In the genomic region with DNA sequence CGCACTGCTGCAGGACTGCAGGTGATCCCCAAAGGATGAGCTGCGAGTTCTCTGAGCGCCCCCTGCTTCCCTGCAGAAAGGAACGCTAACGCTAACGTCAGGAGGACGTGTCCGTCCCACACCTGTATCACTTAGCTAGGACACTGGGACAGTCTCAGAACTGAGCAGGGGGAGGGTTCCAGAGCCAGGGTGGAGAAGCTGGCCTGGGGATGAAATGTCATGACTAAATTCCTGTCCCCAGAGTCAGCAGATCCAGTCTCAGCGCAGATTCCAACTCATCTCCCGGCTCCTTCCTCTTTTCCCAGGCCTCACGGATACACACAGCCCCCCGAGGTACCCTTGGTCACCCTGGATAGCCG, we compare ENCODE assay signal across 8 mouse cellular contexts. TPM values are rescaled to one million over a fixed set of nuclear protein-coding genes. Genes with fewer than 3 reads are reported as not detected.
DNase-seq lines count a peak whose midpoint lies in the region; ATAC-seq lines count a peak whose summit lies in the region.

No protein-coding gene starts in this region.

- H3K27me3 ChIP-seq in kidney, embryonic 16.5 days (ENCODE audit: insufficient read depth, low read length) = no peaks in the 10 kb centered on the region
- H3K27me3 ChIP-seq in forebrain, embryonic 11.5 days (ENCODE audit: control insufficient read depth, insufficient read depth, low read length) = peaks cover 24% of the 10 kb centered on the region
- H3K27me3 ChIP-seq in limb, embryonic 12.5 days = peaks cover 24% of the 10 kb centered on the region
- H3K27me3 ChIP-seq in neural tube, embryonic 12.5 days (replicated peaks) = no peaks in the 10 kb centered on the region

- 0 out of 2 replicates have a peak overlapping the region, but pooled peaks have one; percentile 63 for H3K27ac ChIP-seq in kidney, embryonic 16.5 days (ENCODE audit: low read length)
- H3K27ac ChIP-seq in forebrain, embryonic 11.5 days (ENCODE audit: low read depth, low read length) = no peak overlapping the region
- no peak overlapping the region for H3K27ac ChIP-seq in limb, embryonic 12.5 days
- H3K27ac ChIP-seq in neural tube, embryonic 12.5 days = no peak overlapping the region

- H3K9ac ChIP-seq in kidney, embryonic 16.5 days (replicated peaks; ENCODE audit: low read length) = peak overlapping the region; percentile 80
- H3K9ac ChIP-seq in forebrain, embryonic 11.5 days (ENCODE audit: low read length) = peak overlapping the region; percentile 47
- peak overlapping the region; percentile 63 for H3K9ac ChIP-seq in limb, embryonic 12.5 days (replicated peaks)
- H3K9ac ChIP-seq in neural tube, embryonic 12.5 days = peak overlapping the region; percentile 79

- H3K9me3 ChIP-seq in kidney, embryonic 16.5 days (ENCODE audit: low read length) = no peaks in the 10 kb centered on the region
- no peaks in the 10 kb centered on the region for H3K9me3 ChIP-seq in forebrain, embryonic 11.5 days (ENCODE audit: control insufficient read depth, low read length)
- H3K9me3 ChIP-seq in limb, embryonic 12.5 days = no peaks in the 10 kb centered on the region
- no peaks in the 10 kb centered on the region for H3K9me3 ChIP-seq in neural tube, embryonic 12.5 days

- WGBS in kidney, embryonic 16.5 days = 11% methylated on average over 13 of the region's 13 CpGs
- WGBS in forebrain, embryonic 11.5 days = 8% methylated on average over 13 of the region's 13 CpGs
- 8% methylated on average over 13 of the region's 13 CpGs for WGBS in limb, embryonic 12.5 days
- 9% methylated on average over 13 of the region's 13 CpGs for WGBS in neural tube, embryonic 12.5 days

- H3K36me3 ChIP-seq in kidney, embryonic 16.5 days (ENCODE audit: insufficient read depth, low read length) = 0 out of 2 replicates have a peak, but pooled peaks cover 3% of the 10 kb centered on the region
- H3K36me3 ChIP-seq in forebrain, embryonic 11.5 days (ENCODE audit: control insufficient read depth, insufficient read depth, low read length) = no peaks in the 10 kb centered on the region
- no peaks in the 10 kb centered on the region; the same call in 1 of the 2 replicates for H3K36me3 ChIP-seq in limb, embryonic 12.5 days
- H3K36me3 ChIP-seq in neural tube, embryonic 12.5 days = no peaks in the 10 kb centered on the region

- peak overlapping the region; percentile 74 for H3K4me3 ChIP-seq in kidney, embryonic 16.5 days (ENCODE audit: low read length)
- H3K4me3 ChIP-seq in forebrain, embryonic 11.5 days (ENCODE audit: low read depth, low read length) = peak overlapping the region; percentile 43
- peak overlapping the region; percentile 59 for H3K4me3 ChIP-seq in limb, embryonic 12.5 days (replicated peaks)
- H3K4me3 ChIP-seq in neural tube, embryonic 12.5 days = peak overlapping the region; percentile 59

- H3K4me1 ChIP-seq in kidney, embryonic 16.5 days (ENCODE audit: insufficient read depth, low read length) = peaks cover 21% of the 10 kb centered on the region
- no peaks in the 10 kb centered on the region for H3K4me1 ChIP-seq in forebrain, embryonic 11.5 days (replicated peaks; ENCODE audit: control insufficient read depth, insufficient read depth, low read length)
- peaks cover 9% of the 10 kb centered on the region for H3K4me1 ChIP-seq in limb, embryonic 12.5 days (replicated peaks)
- peaks cover 20% of the 10 kb centered on the region for H3K4me1 ChIP-seq in neural tube, embryonic 12.5 days

- peak overlapping the region; percentile 84 for H3K4me2 ChIP-seq in kidney, embryonic 16.5 days (replicated peaks; ENCODE audit: low read depth, low read length)
- peak overlapping the region; percentile 77 for H3K4me2 ChIP-seq in forebrain, embryonic 11.5 days (ENCODE audit: low read depth, low read length, severe bottlenecking)
- peak overlapping the region; percentile 92 for H3K4me2 ChIP-seq in limb, embryonic 12.5 days
- H3K4me2 ChIP-seq in neural tube, embryonic 12.5 days (replicated peaks) = peak overlapping the region; percentile 97

- no peak for DNase-seq in kidney, adult 8-10 months
- DNase-seq in R1 (ENCODE audit: low read depth, low spot score) = peak; percentile 26
- no peak for DNase-seq in forebrain, embryonic 11.5 days (ENCODE audit: low spot score)
- no peak for DNase-seq in yolk sac, embryonic 10.5 days (ENCODE audit: low spot score)
- no peak for DNase-seq in adrenal gland, adult 2 months

- no peak for ATAC-seq in kidney, embryonic 16.5 days (ENCODE audit: low FRiP score, low TSS enrichment)
- ATAC-seq in forebrain, embryonic 11.5 days (replicated peaks; ENCODE audit: low FRiP score) = no peak
- ATAC-seq in limb, embryonic 12.5 days (ENCODE audit: insufficient number of reproducible peaks, insufficient read depth, low FRiP score, low TSS enrichment, low read depth) = no peak
- ATAC-seq in neural tube, embryonic 12.5 days (ENCODE audit: low FRiP score, low read depth) = no peak

RNA-seq across cellular contexts. Expression of a gene that starts 0.6 kb away (rescaled TPM):
- polyA plus RNA-seq in kidney, embryonic 16.5 days (2015; fragmentation: Nextera tagmentation; extraction: Ambion mirVana) = 45.2 and 47.1 TPM in 2 replicates
- polyA plus RNA-seq in forebrain, embryonic 11.5 days (2014; fragmentation: Nextera tagmentation; extraction: Ambion mirVana) = 20.0 TPM in 2 replicates
- 17.2 and 18.2 TPM in 2 replicates for polyA plus RNA-seq in limb, embryonic 12.5 days (2016; fragmentation: Nextera tagmentation; extraction: Ambion mirVana)
- 68.9 and 71.0 TPM in 2 replicates for polyA plus RNA-seq in neural tube, embryonic 12.5 days (2016; fragmentation: Nextera tagmentation; extraction: Ambion mirVana)
- total RNA-seq in adrenal gland, adult 2 months (2021) = 100 to 1,000 TPM in 1 of 2 experiments, 10 to 100 TPM in 1; 73.6 to 190 TPM
- polyA plus RNA-seq in adrenal gland, adult 2 months (2012; rRNA removed) = 60.3 and 70.6 TPM in 2 replicates

RNA-seq across cellular contexts. Expression of a gene that starts 11.0 kb away (rescaled TPM):
- polyA plus RNA-seq in kidney, embryonic 16.5 days (2015; fragmentation: Nextera tagmentation; extraction: Ambion mirVana) = 76.0 and 83.6 TPM in 2 replicates
- polyA plus RNA-seq in forebrain, embryonic 11.5 days (2014; fragmentation: Nextera tagmentation; extraction: Ambion mirVana) = 83.5 and 89.2 TPM in 2 replicates
- polyA plus RNA-seq in limb, embryonic 12.5 days (2016; fragmentation: Nextera tagmentation; extraction: Ambion mirVana) = 88.8 and 94.4 TPM in 2 replicates
- polyA plus RNA-seq in neural tube, embryonic 12.5 days (2016; fragmentation: Nextera tagmentation; extraction: Ambion mirVana) = 77.1 and 86.9 TPM in 2 replicates
- 10 to 100 TPM; 79.4 to 82.3 TPM for total RNA-seq in adrenal gland, adult 2 months (2021)
- polyA plus RNA-seq in adrenal gland, adult 2 months (2012; rRNA removed) = 15.7 and 21.0 TPM in 2 replicates

RNA-seq across cellular contexts. Expression of a gene that starts 20.6 kb away (rescaled TPM):
- 203 and 208 TPM in 2 replicates for polyA plus RNA-seq in kidney, embryonic 16.5 days (2015; fragmentation: Nextera tagmentation; extraction: Ambion mirVana)
- 144 and 150 TPM in 2 replicates for polyA plus RNA-seq in forebrain, embryonic 11.5 days (2014; fragmentation: Nextera tagmentation; extraction: Ambion mirVana)
- 168 and 173 TPM in 2 replicates for polyA plus RNA-seq in limb, embryonic 12.5 days (2016; fragmentation: Nextera tagmentation; extraction: Ambion mirVana)
- polyA plus RNA-seq in neural tube, embryonic 12.5 days (2016; fragmentation: Nextera tagmentation; extraction: Ambion mirVana) = 172 and 180 TPM in 2 replicates
- total RNA-seq in adrenal gland, adult 2 months (2021) = 100 to 1,000 TPM; 275 to 281 TPM
- polyA plus RNA-seq in adrenal gland, adult 2 months (2012; rRNA removed) = 169 TPM in 2 replicates

RNA-seq across cellular contexts. Expression of a gene that starts 20.7 kb away (rescaled TPM):
- 97.6 and 106 TPM in 2 replicates for polyA plus RNA-seq in kidney, embryonic 16.5 days (2015; fragmentation: Nextera tagmentation; extraction: Ambion mirVana)
- 71.1 and 78.9 TPM in 2 replicates for polyA plus RNA-seq in forebrain, embryonic 11.5 days (2014; fragmentation: Nextera tagmentation; extraction: Ambion mirVana)
- polyA plus RNA-seq in limb, embryonic 12.5 days (2016; fragmentation: Nextera tagmentation; extraction: Ambion mirVana) = 87.5 and 90.1 TPM in 2 replicates
- polyA plus RNA-seq in neural tube, embryonic 12.5 days (2016; fragmentation: Nextera tagmentation; extraction: Ambion mirVana) = 58.0 and 66.2 TPM in 2 replicates
- total RNA-seq in adrenal gland, adult 2 months (2021) = 10 to 100 TPM; 57.9 to 59.3 TPM
- polyA plus RNA-seq in adrenal gland, adult 2 months (2012; rRNA removed) = 3.2 and 3.3 TPM in 2 replicates

RNA-seq across cellular contexts. Expression of a gene that starts 35.8 kb away (rescaled TPM):
- polyA plus RNA-seq in kidney, embryonic 16.5 days (2015; fragmentation: Nextera tagmentation; extraction: Ambion mirVana) = 31.8 and 37.8 TPM in 2 replicates
- polyA plus RNA-seq in forebrain, embryonic 11.5 days (2014; fragmentation: Nextera tagmentation; extraction: Ambion mirVana) = 26.4 and 30.3 TPM in 2 replicates
- polyA plus RNA-seq in limb, embryonic 12.5 days (2016; fragmentation: Nextera tagmentation; extraction: Ambion mirVana) = 38.8 and 39.6 TPM in 2 replicates
- polyA plus RNA-seq in neural tube, embryonic 12.5 days (2016; fragmentation: Nextera tagmentation; extraction: Ambion mirVana) = 50.2 and 53.3 TPM in 2 replicates
- total RNA-seq in adrenal gland, adult 2 months (2021) = 10 to 100 TPM; 35.4 to 61.7 TPM
- polyA plus RNA-seq in adrenal gland, adult 2 months (2012; rRNA removed) = 62.5 and 69.5 TPM in 2 replicates
